Mouse (Mus musculus) limb, embryonic 11.5 days (tissue): ENCODE data around the gene Prss29. TPM values are rescaled to one million over a fixed set of nuclear protein-coding genes. Genes with fewer than 3 reads are reported as not detected.
A peak's percentile ranks its signal among the peaks of the same experiment; 100 is the strongest.

ENCODE experiments used
- ATAC-seq: fragments of 200-750 bp; cut with Nextera tagmentation; 2 replicates; pipeline ENCODE4 v1.8.0; 2017; ENCODE audit warnings: low read depth; ENCODE audit not compliant: insufficient number of reproducible peaks, low FRiP score, low TSS enrichment
- DNase-seq: peaks from one replicate; pipeline ENCODE4 v3.0.0-alpha.2; 2015; ENCODE audit warnings: low spot score
- H3K27ac ChIP-seq: fragments of 300-500 bp; sonication (generic); replicated peaks from 2 replicates; pipeline ENCODE4 v1.5.1; 2014; ENCODE audit warnings: low read depth, mild to moderate bottlenecking, low read length
- H3K27me3 ChIP-seq: fragments of 300-500 bp; sonication (generic); 2 replicates; pipeline ENCODE4 v1.6.1; 2014; ENCODE audit warnings: mild to moderate bottlenecking, low read length, mixed read lengths; ENCODE audit not compliant: control insufficient read depth, insufficient read depth
- H3K36me3 ChIP-seq: fragments of 300-500 bp; sonication (generic); 2 replicates; pipeline ENCODE4 v1.6.1; 2014; ENCODE audit warnings: mild to moderate bottlenecking, low read length, moderate library complexity, mixed read lengths; ENCODE audit not compliant: control insufficient read depth, insufficient read depth
- H3K4me1 ChIP-seq: fragments of 300-500 bp; sonication (generic); 2 replicates; pipeline ENCODE4 v1.6.1; 2014; ENCODE audit warnings: low read length, mixed read lengths; ENCODE audit not compliant: control insufficient read depth, insufficient read depth
- H3K4me2 ChIP-seq: fragments of 300-500 bp; sonication (generic); 2 replicates; pipeline ENCODE4 v1.6.1; 2014; ENCODE audit warnings: low read depth, mild to moderate bottlenecking, moderate library complexity; ENCODE audit not compliant: severe bottlenecking
- H3K4me3 ChIP-seq: fragments of 300-500 bp; sonication (generic); 2 replicates; pipeline ENCODE4 v1.5.1; 2014; ENCODE audit warnings: low read depth, low read length
- H3K9ac ChIP-seq: fragments of 300-500 bp; sonication (generic); 2 replicates; pipeline ENCODE4 v1.6.1; 2014; ENCODE audit warnings: mild to moderate bottlenecking, low read length
- H3K9me3 ChIP-seq: fragments of 300-500 bp; sonication (generic); 2 replicates; pipeline ENCODE4 v1.6.1; 2016; ENCODE audit warnings: low read length; ENCODE audit not compliant: control insufficient read depth
- WGBS: fragments of 180-500 bp; shearing (Covaris S2); extraction: QIAGEN DNeasy Blood & Tissue Kit; methylation state at CpG from one replicate; pipeline ENCODE4 v1.1.7; 2014; 5-methylcytosine and 5-hydroxymethylcytosine counted together
- polyA plus RNA-seq: library from polyadenylated mRNA; unstranded; fragments of >200 nt; fragmentation: Nextera tagmentation; extraction: Ambion mirVana; gene quantifications from 2 replicates; pipeline ENCODE4 v1.2.1, GENCODE M21; 2014

The Prss29 gene
- polyA plus RNA-seq, 1 experiment from 2014 or later, result not detected

- WGBS, result 44% methylated on average over 11 of the region's 11 CpGs
- H3K27ac ChIP-seq, result no peak overlapping the region
- ATAC-seq, result no peak
- H3K4me1 ChIP-seq, result no peaks in the 10 kb centered on the region
- H3K27me3 ChIP-seq, result no peaks in the 10 kb centered on the region
- no peak for DNase-seq
- H3K9me3 ChIP-seq, result no peaks in the 10 kb centered on the region
- H3K4me2 ChIP-seq, result no peak overlapping the region
- H3K4me3 ChIP-seq, result no peak overlapping the region
- H3K36me3 ChIP-seq, result no peaks in the 10 kb centered on the region
- H3K9ac ChIP-seq, result no peak overlapping the region
Measured at GRCm38 (mm10) chr17:25282133-25282532, 36.3 kb upstream of the Prss29 start.

GRCm38 (mm10) chr17:25285033-25285432, 33.4 kb upstream of the Prss29 start:
- H3K4me2 ChIP-seq, result no peak overlapping the region
- no peaks in the 10 kb centered on the region for H3K4me1 ChIP-seq
- no peak overlapping the region for H3K4me3 ChIP-seq
- H3K27ac ChIP-seq, result no peak overlapping the region
- no peaks in the 10 kb centered on the region for H3K36me3 ChIP-seq
- no peaks in the 10 kb centered on the region for H3K9me3 ChIP-seq
- 17% methylated on average over 3 of the region's 3 CpGs for WGBS
- no peak overlapping the region for H3K9ac ChIP-seq
- DNase-seq (peak; percentile 81), ATAC-seq (no peak)
- no peaks in the 10 kb centered on the region for H3K27me3 ChIP-seq

GRCm38 (mm10) chr17:25288842-25289241, 29.6 kb upstream of the Prss29 start:
- DNase-seq (peak; percentile 67), ATAC-seq (no peak)
- H3K4me2 ChIP-seq, result no peak overlapping the region
- H3K27me3 ChIP-seq, result no peaks in the 10 kb centered on the region
- WGBS, result 23% methylated on average over 4 of the region's 4 CpGs
- H3K4me3 ChIP-seq, result no peak overlapping the region
- no peaks in the 10 kb centered on the region for H3K4me1 ChIP-seq
- no peak overlapping the region for H3K9ac ChIP-seq
- no peaks in the 10 kb centered on the region for H3K9me3 ChIP-seq
- no peak overlapping the region for H3K27ac ChIP-seq
- no peaks in the 10 kb centered on the region for H3K36me3 ChIP-seq

GRCm38 (mm10) chr17:25290411-25290810, 28.0 kb upstream of the Prss29 start:
- 33% methylated on average over 4 of the region's 4 CpGs for WGBS
- DNase-seq, result no peak
- Histone ChIP-seq H3K27ac (no peak overlapping the region), H3K4me2 (no peak overlapping the region), H3K27me3 (no peaks in the 10 kb centered on the region), H3K9ac (no peak overlapping the region), H3K36me3 (no peaks in the 10 kb centered on the region), H3K4me1 (no peaks in the 10 kb centered on the region), H3K9me3 (no peaks in the 10 kb centered on the region), H3K4me3 (no peak overlapping the region)
- ATAC-seq, result no peak

GRCm38 (mm10) chr17:25293495-25293894, 25.0 kb upstream of the Prss29 start:
- 80% methylated on average over 5 of the region's 5 CpGs for WGBS
- Histone ChIP-seq H3K4me1 (no peaks in the 10 kb centered on the region), H3K36me3 (no peaks in the 10 kb centered on the region), H3K9me3 (no peaks in the 10 kb centered on the region), H3K4me2 (no peak overlapping the region), H3K27me3 (no peaks in the 10 kb centered on the region), H3K27ac (no peak overlapping the region), H3K9ac (no peak overlapping the region), H3K4me3 (no peak overlapping the region)
- no peak for ATAC-seq
- no peak for DNase-seq

- Histone ChIP-seq H3K36me3 (no peaks in the 10 kb centered on the region), H3K27ac (no peak overlapping the region), H3K27me3 (no peaks in the 10 kb centered on the region), H3K9ac (no peak overlapping the region), H3K9me3 (no peaks in the 10 kb centered on the region), H3K4me1 (no peaks in the 10 kb centered on the region), H3K4me2 (no peak overlapping the region), H3K4me3 (no peak overlapping the region)
- 68% methylated on average over 1 of the region's 1 CpGs for WGBS
- ATAC-seq, result no peak
- no peak for DNase-seq
Measured at GRCm38 (mm10) chr17:25294111-25294510, 24.3 kb upstream of the Prss29 start.

- Histone ChIP-seq H3K9ac (no peak within 1 kb of the TSS), H3K4me3 (no peak within 1 kb of the TSS), H3K27me3 (no peaks in the 10 kb centered on the region), H3K27ac (no peak within 1 kb of the TSS), H3K9me3 (no peaks in the 10 kb centered on the region), H3K4me1 (no peaks in the 10 kb centered on the region), H3K36me3 (no peaks in the 10 kb centered on the region), H3K4me2 (no peak within 1 kb of the TSS)
- 79% methylated on average over 5 of the region's 5 CpGs for WGBS
- ATAC-seq, result no peak
- no peak for DNase-seq
Measured at GRCm38 (mm10) chr17:25298094-25298493, 20.4 kb upstream of the Prss29 start, which contains the start of gene Prss34. TSS of gene Prss34 (plus strand) at chr17:25298394.

GRCm38 (mm10) chr17:25308346-25308745, 10.1 kb upstream of the Prss29 start, which contains the start of gene Prss28:
TSS of gene Prss28 (plus strand) at chr17:25308646.
- DNase-seq, result no peak
- Histone ChIP-seq H3K9me3 (no peaks in the 10 kb centered on the region), H3K4me1 (no peaks in the 10 kb centered on the region), H3K4me2 (no peak within 1 kb of the TSS), H3K36me3 (no peaks in the 10 kb centered on the region), H3K27me3 (no peaks in the 10 kb centered on the region), H3K27ac (no peak within 1 kb of the TSS), H3K9ac (no peak within 1 kb of the TSS), H3K4me3 (no peak within 1 kb of the TSS)
- ATAC-seq, result no peak
- 63% methylated on average over 4 of the region's 4 CpGs for whole genome bisulfite sequencing

GRCm38 (mm10) chr17:25320819-25321218, 2.4 kb downstream of the Prss29 start:
- no peak overlapping the region for H3K9ac ChIP-seq
- H3K27ac ChIP-seq, result no peak overlapping the region
- WGBS, result 91% methylated on average over 8 of the region's 8 CpGs
- no peak overlapping the region for H3K4me2 ChIP-seq
- no peaks in the 10 kb centered on the region for H3K4me1 ChIP-seq
- no peaks in the 10 kb centered on the region for H3K27me3 ChIP-seq
- no peak for ATAC-seq
- no peaks in the 10 kb centered on the region for H3K36me3 ChIP-seq
- H3K9me3 ChIP-seq, result no peaks in the 10 kb centered on the region
- no peak for DNase-seq
- no peak overlapping the region for H3K4me3 ChIP-seq
